Mouse (Mus musculus): ENCODE data around the gene Mycbp2. TPM values are rescaled to one million over a fixed set of nuclear protein-coding genes. Genes with fewer than 3 reads are reported as not detected.

Gene Mycbp2
- polyA plus RNA-seq, 1 experiment from 2014 or later: 38.1 TPM

GRCm38 (mm10) chr14:103077272-103078005, 269.2 kb downstream of the Mycbp2 start:
- Histone ChIP-seq H3K4me3 (ENCODE audit: low read depth, low read length) (no peak overlapping the region), H3K4me1 (replicated peaks; ENCODE audit: control insufficient read depth, insufficient read depth, low read length) (no peaks in the 10 kb centered on the region), H3K27ac (ENCODE audit: low read depth, low read length) (no peak overlapping the region), H3K9me3 (ENCODE audit: control insufficient read depth, low read length) (no peaks in the 10 kb centered on the region), H3K4me2 (replicated peaks; ENCODE audit: low read depth, low read length) (no peak overlapping the region), H3K36me3 (ENCODE audit: control insufficient read depth, insufficient read depth, low read length) (0 out of 2 replicates have a peak, but pooled peaks cover 2% of the 10 kb centered on the region), H3K27me3 (ENCODE audit: control insufficient read depth, insufficient read depth, low read length) (no peaks in the 10 kb centered on the region), H3K9ac (ENCODE audit: low read depth, low read length) (no peak overlapping the region)
- DNase-seq (ENCODE audit: low spot score) (no peak), ATAC-seq (ENCODE audit: low FRiP score) (no peak)
- WGBS: 95% methylated on average over 9 of the region's 9 CpGs

- Histone ChIP-seq H3K36me3 (ENCODE audit: control insufficient read depth, insufficient read depth, low read length) (0 out of 2 replicates have a peak, but pooled peaks cover 2% of the 10 kb centered on the region), H3K4me1 (replicated peaks; ENCODE audit: control insufficient read depth, insufficient read depth, low read length) (no peaks in the 10 kb centered on the region), H3K9me3 (ENCODE audit: control insufficient read depth, low read length) (no peaks in the 10 kb centered on the region), H3K4me2 (replicated peaks; ENCODE audit: low read depth, low read length) (no peak overlapping the region), H3K9ac (ENCODE audit: low read depth, low read length) (no peak overlapping the region), H3K27ac (ENCODE audit: low read depth, low read length) (no peak overlapping the region), H3K27me3 (ENCODE audit: control insufficient read depth, insufficient read depth, low read length) (no peaks in the 10 kb centered on the region), H3K4me3 (ENCODE audit: low read depth, low read length) (no peak overlapping the region)
- DNase-seq (ENCODE audit: low spot score) (no peak), ATAC-seq (ENCODE audit: low FRiP score) (no peak)
- 67% methylated on average over 7 of the region's 7 CpGs for WGBS
These were observed 271.4 kb downstream of the Mycbp2 start for GRCm38 (mm10) chr14:103075166-103075565.

- H3K27me3 ChIP-seq (ENCODE audit: control insufficient read depth, insufficient read depth, low read length): no peaks in the 10 kb centered on the region
- H3K9ac ChIP-seq (ENCODE audit: low read depth, low read length): no peak overlapping the region
- 0 out of 2 replicates have a peak, but pooled peaks cover 2% of the 10 kb centered on the region for H3K36me3 ChIP-seq (ENCODE audit: control insufficient read depth, insufficient read depth, low read length)
- 84% methylated on average over 8 of the region's 8 CpGs for WGBS
- H3K27ac ChIP-seq (ENCODE audit: low read depth, low read length): no peak overlapping the region
- H3K9me3 ChIP-seq (ENCODE audit: control insufficient read depth, low read length): no peaks in the 10 kb centered on the region
- DNase-seq (ENCODE audit: low spot score) (no peak), ATAC-seq (ENCODE audit: low FRiP score) (no peak)
- H3K4me1 ChIP-seq (replicated peaks; ENCODE audit: control insufficient read depth, insufficient read depth, low read length): no peaks in the 10 kb centered on the region
- no peak overlapping the region for H3K4me2 ChIP-seq (replicated peaks; ENCODE audit: low read depth, low read length)
- H3K4me3 ChIP-seq (ENCODE audit: low read depth, low read length): no peak overlapping the region
These were observed 272.8 kb downstream of the Mycbp2 start for GRCm38 (mm10) chr14:103073825-103074224.

- ATAC-seq (ENCODE audit: low FRiP score) (no peak), DNase-seq (ENCODE audit: low spot score) (no peak)
- Histone ChIP-seq H3K27ac (ENCODE audit: low read depth, low read length) (no peak overlapping the region), H3K4me1 (replicated peaks; ENCODE audit: control insufficient read depth, insufficient read depth, low read length) (no peaks in the 10 kb centered on the region), H3K36me3 (ENCODE audit: control insufficient read depth, insufficient read depth, low read length) (0 out of 2 replicates have a peak, but pooled peaks cover 2% of the 10 kb centered on the region), H3K9me3 (ENCODE audit: control insufficient read depth, low read length) (no peaks in the 10 kb centered on the region), H3K9ac (ENCODE audit: low read depth, low read length) (no peak overlapping the region), H3K4me2 (replicated peaks; ENCODE audit: low read depth, low read length) (no peak overlapping the region), H3K4me3 (ENCODE audit: low read depth, low read length) (no peak overlapping the region), H3K27me3 (ENCODE audit: control insufficient read depth, insufficient read depth, low read length) (no peaks in the 10 kb centered on the region)
- WGBS: 91% methylated on average over 4 of the region's 4 CpGs
These were observed 273.9 kb downstream of the Mycbp2 start for GRCm38 (mm10) chr14:103072731-103073130.

GRCm38 (mm10) chr14:103071471-103071870, 275.1 kb downstream of the Mycbp2 start:
- no peak overlapping the region for H3K9ac ChIP-seq (ENCODE audit: low read depth, low read length)
- 89% methylated on average over 12 of the region's 12 CpGs for WGBS
- no peak overlapping the region for H3K27ac ChIP-seq (ENCODE audit: low read depth, low read length)
- no peaks in the 10 kb centered on the region for H3K9me3 ChIP-seq (ENCODE audit: control insufficient read depth, low read length)
- H3K27me3 ChIP-seq (ENCODE audit: control insufficient read depth, insufficient read depth, low read length): no peaks in the 10 kb centered on the region
- H3K36me3 ChIP-seq (ENCODE audit: control insufficient read depth, insufficient read depth, low read length): no peaks in the 10 kb centered on the region
- H3K4me2 ChIP-seq (replicated peaks; ENCODE audit: low read depth, low read length): no peak overlapping the region
- no peak for DNase-seq (ENCODE audit: low spot score)
- no peaks in the 10 kb centered on the region for H3K4me1 ChIP-seq (replicated peaks; ENCODE audit: control insufficient read depth, insufficient read depth, low read length)
- no peak overlapping the region for H3K4me3 ChIP-seq (ENCODE audit: low read depth, low read length)
- no peak for ATAC-seq (ENCODE audit: low FRiP score)

- no peak for DNase-seq (ENCODE audit: low spot score)
- WGBS: 5% methylated on average over 10 of the region's 10 CpGs
- no peak for ATAC-seq (ENCODE audit: low FRiP score)
- no peaks in the 10 kb centered on the region for H3K9me3 ChIP-seq (ENCODE audit: control insufficient read depth, low read length)
- H3K9ac ChIP-seq (ENCODE audit: low read depth, low read length): peak overlapping the region; percentile 77; the same call in 1 of the 2 replicates
- H3K4me2 ChIP-seq (replicated peaks; ENCODE audit: low read depth, low read length): peak overlapping the region; percentile 46
- no peaks in the 10 kb centered on the region for H3K36me3 ChIP-seq (ENCODE audit: control insufficient read depth, insufficient read depth, low read length)
- no peaks in the 10 kb centered on the region for H3K27me3 ChIP-seq (ENCODE audit: control insufficient read depth, insufficient read depth, low read length)
- no peak overlapping the region for H3K27ac ChIP-seq (ENCODE audit: low read depth, low read length)
- peak overlapping the region; percentile 65 for H3K4me3 ChIP-seq (ENCODE audit: low read depth, low read length)
- no peaks in the 10 kb centered on the region for H3K4me1 ChIP-seq (replicated peaks; ENCODE audit: control insufficient read depth, insufficient read depth, low read length)
These were observed 275.8 kb downstream of the Mycbp2 start for GRCm38 (mm10) chr14:103070790-103071189.

GRCm38 (mm10) chr14:103069864-103070611, 276.6 kb downstream of the Mycbp2 start, which contains the start of gene Cln5:
Gene Cln5, plus strand, starts transcription at chr14:103070216.
- Histone ChIP-seq H3K4me2 (replicated peaks; ENCODE audit: low read depth, low read length) (peak within 1 kb of the TSS; percentile 46), H3K4me1 (replicated peaks; ENCODE audit: control insufficient read depth, insufficient read depth, low read length) (no peaks in the 10 kb centered on the region), H3K27ac (ENCODE audit: low read depth, low read length) (peak within 1 kb of the TSS; percentile 81), H3K4me3 (ENCODE audit: low read depth, low read length) (peak within 1 kb of the TSS; percentile 65), H3K9me3 (ENCODE audit: control insufficient read depth, low read length) (no peaks in the 10 kb centered on the region), H3K36me3 (ENCODE audit: control insufficient read depth, insufficient read depth, low read length) (no peaks in the 10 kb centered on the region), H3K27me3 (ENCODE audit: control insufficient read depth, insufficient read depth, low read length) (no peaks in the 10 kb centered on the region), H3K9ac (ENCODE audit: low read depth, low read length) (peak within 1 kb of the TSS; percentile 77)
- ATAC-seq (ENCODE audit: low FRiP score) (peak; percentile 97), DNase-seq (ENCODE audit: low spot score) (peak; percentile 97)
- WGBS: under 1% methylated on average over 47 of the region's 65 CpGs

- Histone ChIP-seq H3K9me3 (ENCODE audit: control insufficient read depth, low read length) (no peaks in the 10 kb centered on the region), H3K9ac (ENCODE audit: low read depth, low read length) (peak overlapping the region; percentile 62), H3K4me3 (ENCODE audit: low read depth, low read length) (peak overlapping the region; percentile 65), H3K36me3 (ENCODE audit: control insufficient read depth, insufficient read depth, low read length) (no peaks in the 10 kb centered on the region), H3K27ac (ENCODE audit: low read depth, low read length) (peak overlapping the region; percentile 81), H3K27me3 (ENCODE audit: control insufficient read depth, insufficient read depth, low read length) (no peaks in the 10 kb centered on the region), H3K4me1 (replicated peaks; ENCODE audit: control insufficient read depth, insufficient read depth, low read length) (no peaks in the 10 kb centered on the region), H3K4me2 (replicated peaks; ENCODE audit: low read depth, low read length) (peak overlapping the region; percentile 46)
- no peak for DNase-seq (ENCODE audit: low spot score)
- 20% methylated on average over 12 of the region's 12 CpGs for WGBS
- no peak; the same call in 1 of the 2 replicates for ATAC-seq (ENCODE audit: low FRiP score)
These were observed 277.1 kb downstream of the Mycbp2 start for GRCm38 (mm10) chr14:103069465-103069863.
